Mouse (Mus musculus): Measurements from ENCODE around the gene Olfr17.
"Not testable (repeated sequence)": the region's sequence is repeated elsewhere in the genome, so short reads cannot be mapped to it uniquely, and the experiment has no call there.

The Olfr17 gene

GRCm38 (mm10) chr7:107092920-107093319, at the start of gene Olfr17:
Olfr17 (plus strand) TSS chr7:107093220.
- DNase-seq, result no peak

- no peak for DNase-seq
Measured at GRCm38 (mm10) chr7:107044407-107044806, 48.6 kb upstream of the Olfr17 start.

- no peak for DNase-seq
Measured at GRCm38 (mm10) chr7:107045833-107046232, 47.2 kb upstream of the Olfr17 start.

GRCm38 (mm10) chr7:107047578-107047977, 45.4 kb upstream of the Olfr17 start:
- DNase-seq, result no peak

- DNase-seq, result no peak
Measured at GRCm38 (mm10) chr7:107070681-107071080, 22.3 kb upstream of the Olfr17 start, which contains the start of gene Olfr714. Olfr714 (plus strand) TSS chr7:107070981.

GRCm38 (mm10) chr7:107110269-107110668, 17.2 kb downstream of the Olfr17 start, which contains the start of gene Olfr715b:
Olfr715b (minus strand) TSS chr7:107110369.
- DNase-seq, result not testable (repeated sequence)

GRCm38 (mm10) chr7:107130983-107131382, 38.0 kb downstream of the Olfr17 start, which contains the start of gene Olfr715:
Olfr715 (minus strand) TSS chr7:107131083.
- not testable (repeated sequence) for DNase-seq

GRCm38 (mm10) chr7:107138027-107138426, 45.0 kb downstream of the Olfr17 start, which contains the start of gene Olfr716:
Olfr716 (plus strand) TSS chr7:107138327.
- not testable (repeated sequence) for DNase-seq

Measured in thymus, adult 18-20 months (tissue).